Mouse (Mus musculus) megakaryocyte progenitor cell, adult 5-6 weeks (primary cell): Measurements from ENCODE around the gene Mup17. TPM values are rescaled to one million over a fixed set of nuclear protein-coding genes. Genes with fewer than 3 reads are reported as not detected.
"Not testable (repeated sequence)": the region's sequence is repeated elsewhere in the genome, so short reads cannot be mapped to it uniquely, and the experiment has no call there.

Experiments
- ATAC-seq: replicated peaks from 2 replicates; pipeline ENCODE4 v1.8.0; 2016; ENCODE audit warnings: mild to moderate bottlenecking, moderate TSS enrichment, inconsistent platforms; ENCODE audit not compliant: poor library complexity
- total RNA-seq, 2 experiments: library from RNA; stranded (forward) in 1 of 2; stranded (reverse) in 1 of 2; fragments of 157-497, 149-512 nt in 1 of 2; fragments of 200-1000 nt in 1 of 2; gene quantifications; 2 replicates each; pipeline versions ENCODE4 v1.2.3 to v1.2.4; 2015 to 2017

Mup17 gene
- not detected in 2 replicates for total RNA-seq (2015)
- total RNA-seq (2017): not detected in 2 replicates

DNA sequence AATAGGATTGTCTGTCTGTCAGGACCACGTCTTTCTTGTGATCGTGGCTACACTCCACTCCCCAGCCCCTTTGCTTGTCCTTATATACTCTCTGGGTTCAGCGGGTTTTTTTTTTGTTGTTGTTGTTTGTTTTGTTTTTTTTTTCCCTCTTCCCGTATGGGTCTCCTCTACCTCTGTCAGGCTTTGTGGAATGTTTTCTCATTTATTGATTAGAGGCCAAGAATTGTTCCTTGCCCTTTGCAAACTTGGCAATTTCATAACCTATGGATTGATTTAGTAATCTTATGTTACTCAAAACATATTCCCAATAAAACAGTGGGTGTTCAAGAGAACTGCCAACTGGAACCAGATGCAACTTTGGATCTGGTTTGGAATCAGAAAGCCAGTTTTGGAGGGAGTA, at the start of gene Mup17:
Mup17 (minus strand) TSS at position 101 of the 400 bp plus-strand sequence.
- not testable (repeated sequence) for ATAC-seq

DNA sequence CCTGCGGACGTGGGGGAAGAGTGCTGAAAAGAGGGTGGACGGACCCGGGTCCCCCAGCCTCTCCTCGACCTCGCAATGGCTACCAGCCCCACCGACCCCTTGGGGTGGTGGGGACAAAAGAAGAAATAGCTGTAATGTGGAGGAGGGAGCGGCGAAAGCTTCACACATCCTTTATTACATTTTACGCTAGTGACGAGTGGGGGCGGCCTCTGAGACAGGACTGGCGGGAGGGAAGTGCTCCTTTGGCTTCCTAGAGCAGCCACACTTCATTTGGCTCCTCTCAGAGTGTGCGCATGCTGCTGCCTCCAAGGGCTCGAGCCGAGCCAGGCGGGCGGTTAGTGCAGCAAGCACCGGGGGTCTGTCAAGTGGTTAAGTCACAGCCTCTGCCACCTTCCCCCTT, 24.1 kb downstream of the Mup17 start:
- not testable (repeated sequence) for ATAC-seq

GRCm38 (mm10) chr4:61555887-61556286, 39.8 kb downstream of the Mup17 start:
- not testable (repeated sequence) for ATAC-seq

Other genes starting within 250 kb of the Mup17 start
- not detected in 2 replicates for gene Mup15, start 156.1 kb downstream of the Mup17 start, total RNA-seq (2015)
- not detected in 2 replicates for gene Mup15, start 156.1 kb downstream of the Mup17 start, total RNA-seq (2017)
- not detected in 2 replicates for gene Mup16, start 76.3 kb downstream of the Mup17 start, total RNA-seq (2015)
- gene Mup16, start 76.3 kb downstream of the Mup17 start, total RNA-seq (2017): not detected in 2 replicates
- gene Mup18, start 78.3 kb upstream of the Mup17 start, total RNA-seq (2015): not detected in 2 replicates
- not detected in 2 replicates for gene Mup18, start 78.3 kb upstream of the Mup17 start, total RNA-seq (2017)
- gene Mup19, start 186.4 kb upstream of the Mup17 start, total RNA-seq (2015): not detected in 2 replicates
- gene Mup19, start 186.4 kb upstream of the Mup17 start, total RNA-seq (2017): not detected in 2 replicates
- gene Mup5, start 239.4 kb upstream of the Mup17 start, total RNA-seq (2015): not detected in 2 replicates
- gene Mup5, start 239.4 kb upstream of the Mup17 start, total RNA-seq (2017): not detected in 2 replicates